Mouse (Mus musculus) heart, adult 2 months (tissue): ENCODE data around the gene Psap.

Experiments used
- CTCF ChIP-seq: fragments of 200-600 bp; IDR thresholded peaks from 2 replicates; pipeline ENCODE4 v1.8.1; 2022; ENCODE audit warnings: antibody characterized with exemption, mild to moderate bottlenecking, moderate library complexity
- EP300 ChIP-seq: fragments of 200-500 bp; IDR thresholded peaks from 2 replicates; pipeline ENCODE4 v1.6.1; 2011; ENCODE audit warnings: low read depth, low read length, control low read depth; ENCODE audit not compliant: insufficient read depth
- POLR2A ChIP-seq: fragments of 200-500 bp; IDR thresholded peaks from 2 replicates; pipeline ENCODE4 v1.6.1; 2011; ENCODE audit warnings: mild to moderate bottlenecking, low read depth, low read length, control low read depth; ENCODE audit not compliant: insufficient read depth

DNA sequence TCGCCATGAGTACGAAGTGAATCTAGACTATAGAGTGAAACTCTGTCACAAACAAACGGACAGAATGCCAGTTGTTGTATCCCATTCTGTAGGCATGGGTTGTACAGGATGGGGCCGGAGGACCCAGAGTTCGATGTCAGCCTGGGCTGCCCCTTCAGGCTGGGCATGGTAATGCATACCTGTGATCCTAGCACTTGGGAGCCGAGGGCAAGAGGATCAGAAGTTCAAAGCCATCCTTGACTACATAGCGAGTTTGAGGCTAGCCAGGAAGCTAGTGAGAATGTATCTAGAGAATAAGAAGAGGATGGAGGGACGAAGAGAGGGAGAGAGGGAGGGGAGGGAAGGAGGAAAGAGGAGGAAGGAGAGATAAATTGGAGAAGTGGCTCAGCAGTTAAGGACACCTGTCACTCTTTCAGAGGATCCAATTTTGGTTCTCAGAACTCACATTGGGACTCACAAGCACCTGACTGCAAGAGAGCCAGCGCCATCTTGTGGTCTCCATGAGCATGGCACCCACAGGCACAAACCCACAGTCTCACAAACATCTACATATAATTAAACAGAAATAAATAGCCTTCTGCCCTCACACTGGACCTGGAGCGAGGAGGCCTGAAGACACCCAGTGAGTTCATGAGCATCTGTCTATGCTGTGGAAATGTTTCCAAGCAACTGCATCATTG is 39.8 kb upstream of the Psap start:
- TF ChIP-seq CTCF (peak; percentile 82), POLR2A (no peak), EP300 (0 out of 2 replicates have a peak, but pooled peaks have one; percentile 53)
